Mouse (Mus musculus) hindbrain, embryonic 14.5 days (tissue): ENCODE results near the gene Osbpl9. TPM values are rescaled to one million over a fixed set of nuclear protein-coding genes. Genes with fewer than 3 reads are reported as not detected.
A peak's percentile ranks its signal among the peaks of the same experiment; 100 is the strongest.

ENCODE experiments used
- ATAC-seq: fragments of 200-750 bp; cut with Nextera tagmentation; 2 replicates; pipeline ENCODE4 v1.8.0; 2017; ENCODE audit warnings: moderate number of reproducible peaks, mild to moderate bottlenecking, moderate TSS enrichment, moderate library complexity; ENCODE audit not compliant: low FRiP score
- DNase-seq: peaks from one replicate; pipeline ENCODE4 v3.0.0-alpha.2; 2015; ENCODE audit warnings: low spot score
- H3K27ac ChIP-seq: fragments of 300-500 bp; sonication (generic); 2 replicates; pipeline ENCODE4 v1.5.1; 2014; ENCODE audit warnings: mild to moderate bottlenecking, moderate library complexity
- H3K27me3 ChIP-seq: fragments of 300-500 bp; sonication (generic); 2 replicates; pipeline ENCODE4 v1.6.1; 2014; ENCODE audit warnings: mild to moderate bottlenecking, low read length, mixed read lengths; ENCODE audit not compliant: control insufficient read depth, insufficient read depth
- H3K36me3 ChIP-seq: fragments of 300-500 bp; sonication (generic); replicated peaks from 2 replicates; pipeline ENCODE4 v1.6.1; 2014; ENCODE audit not compliant: control insufficient read depth, insufficient read depth
- H3K4me1 ChIP-seq: fragments of 300-500 bp; sonication (generic); replicated peaks from 2 replicates; pipeline ENCODE4 v1.6.1; 2014; ENCODE audit warnings: antibody characterized with exemption, low read length, mixed read lengths; ENCODE audit not compliant: control insufficient read depth, insufficient read depth
- H3K4me2 ChIP-seq: fragments of 300-500 bp; sonication (generic); replicated peaks from 2 replicates; pipeline ENCODE4 v1.6.1; 2014; ENCODE audit warnings: mild to moderate bottlenecking, moderate library complexity
- H3K4me3 ChIP-seq: fragments of 300-500 bp; sonication (generic); replicated peaks from 2 replicates; pipeline ENCODE4 v1.5.1; 2014; ENCODE audit warnings: mild to moderate bottlenecking, low read length
- H3K9ac ChIP-seq: fragments of 300-500 bp; sonication (generic); 2 replicates; pipeline ENCODE4 v1.6.1; 2014
- H3K9me3 ChIP-seq: fragments of 300-500 bp; sonication (generic); 2 replicates; pipeline ENCODE4 v1.6.1; 2016; ENCODE audit warnings: low read length; ENCODE audit not compliant: control insufficient read depth
- WGBS: fragments of 180-500 bp; shearing (Covaris S2); extraction: QIAGEN DNeasy Blood & Tissue Kit; methylation state at CpG from one replicate; pipeline ENCODE4 v1.1.7; 2014; 5-methylcytosine and 5-hydroxymethylcytosine counted together
- polyA plus RNA-seq: library from polyadenylated mRNA; unstranded; fragments of >200 nt; fragmentation: Nextera tagmentation; extraction: Ambion mirVana; gene quantifications from 2 replicates; pipeline ENCODE4 v1.2.1, GENCODE M21; 2014

Gene Osbpl9
- polyA plus RNA-seq, 1 experiment from 2014 or later, result 79.8 TPM

DNA sequence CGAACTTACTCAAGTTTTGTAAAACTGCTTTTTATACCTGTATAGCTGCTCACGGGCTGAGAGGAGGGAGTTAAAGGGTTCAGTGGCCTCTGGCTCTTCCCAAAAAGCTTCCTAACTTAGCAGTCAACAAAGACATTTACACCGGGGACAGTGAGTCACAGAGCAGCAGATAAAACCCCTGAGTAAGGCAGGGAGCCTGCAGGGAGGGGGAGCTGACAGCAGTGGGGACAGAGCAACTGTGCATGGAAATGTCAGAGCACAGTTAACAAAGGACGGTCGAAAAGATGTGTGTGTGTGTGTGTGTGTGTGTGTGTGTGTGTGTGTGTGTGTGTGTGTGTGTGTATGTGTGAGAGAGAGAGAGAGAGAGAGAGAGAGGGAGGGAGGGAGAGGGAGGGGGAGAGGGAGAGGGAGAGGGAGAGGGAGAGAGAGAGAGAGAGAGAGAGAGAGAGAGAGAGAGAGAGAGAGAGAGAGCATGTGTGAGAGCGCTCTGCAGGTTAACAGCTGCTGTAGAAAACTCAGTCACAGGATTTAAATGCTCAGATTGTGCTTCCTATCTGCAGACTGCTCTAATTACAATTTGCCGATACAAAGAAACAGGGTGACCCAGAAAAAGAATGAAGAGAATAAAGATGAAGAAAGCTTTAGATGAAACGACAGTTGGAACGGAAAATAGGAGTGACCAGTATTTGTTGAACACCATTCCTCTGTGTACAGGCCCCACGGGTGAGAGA is 75.1 kb downstream of the Osbpl9 start:
- H3K4me3 ChIP-seq, result no peak overlapping the region
- no peaks in the 10 kb centered on the region for H3K9me3 ChIP-seq
- 0 out of 2 replicates have a peak overlapping the region, but pooled peaks have one; percentile 26 for H3K27ac ChIP-seq
- no peaks in the 10 kb centered on the region; the same call in 1 of the 2 replicates for H3K4me1 ChIP-seq
- H3K9ac ChIP-seq, result no peak overlapping the region
- peaks cover 13% of the 10 kb centered on the region; the same call in 1 of the 2 replicates for H3K36me3 ChIP-seq
- H3K27me3 ChIP-seq, result no peaks in the 10 kb centered on the region
- no peak for ATAC-seq
- 48% methylated on average over 10 of the region's 10 CpGs for WGBS
- no peak overlapping the region for H3K4me2 ChIP-seq
- DNase-seq, result no peak

DNA sequence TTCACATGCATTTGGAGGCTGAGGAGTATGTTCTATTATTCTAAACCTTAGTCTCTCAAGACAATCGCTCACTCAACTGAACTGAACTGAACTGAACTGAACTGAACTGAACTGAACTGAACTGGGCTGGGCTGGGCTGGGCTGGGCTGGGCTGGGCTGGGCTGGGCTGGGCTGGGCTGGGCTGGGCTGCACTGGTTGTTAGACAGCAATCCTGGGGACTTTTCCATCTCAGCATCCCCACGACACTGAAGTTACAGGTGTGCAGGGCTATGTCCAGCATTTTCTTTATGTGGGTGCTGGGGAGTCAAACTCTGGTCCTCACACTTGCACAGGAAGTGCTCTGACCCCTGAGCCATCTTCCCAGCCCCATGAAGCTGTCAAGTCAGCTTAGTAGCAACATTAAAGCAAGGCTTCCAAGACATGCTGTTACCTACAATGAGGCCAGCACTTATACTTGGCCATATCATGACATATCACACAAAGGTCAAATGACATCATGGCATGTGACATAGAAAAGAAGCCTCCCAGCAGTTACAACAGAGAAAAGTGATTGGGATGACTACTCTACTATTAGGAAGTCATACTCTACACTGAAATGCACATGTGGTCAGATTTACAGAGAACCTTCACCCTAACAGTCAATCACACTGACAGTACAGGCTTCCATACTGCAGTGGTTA is 76.2 kb downstream of the Osbpl9 start:
- Histone ChIP-seq H3K27me3 (no peaks in the 10 kb centered on the region), H3K4me2 (no peak overlapping the region), H3K9ac (no peak overlapping the region), H3K4me3 (no peak overlapping the region), H3K27ac (no peak overlapping the region), H3K4me1 (no peaks in the 10 kb centered on the region; the same call in 1 of the 2 replicates), H3K36me3 (0 out of 2 replicates have a peak, but pooled peaks cover 7% of the 10 kb centered on the region), H3K9me3 (no peaks in the 10 kb centered on the region)
- no peak for DNase-seq
- ATAC-seq, result no peak
- WGBS, result 91% methylated on average over 2 of the region's 2 CpGs

DNA sequence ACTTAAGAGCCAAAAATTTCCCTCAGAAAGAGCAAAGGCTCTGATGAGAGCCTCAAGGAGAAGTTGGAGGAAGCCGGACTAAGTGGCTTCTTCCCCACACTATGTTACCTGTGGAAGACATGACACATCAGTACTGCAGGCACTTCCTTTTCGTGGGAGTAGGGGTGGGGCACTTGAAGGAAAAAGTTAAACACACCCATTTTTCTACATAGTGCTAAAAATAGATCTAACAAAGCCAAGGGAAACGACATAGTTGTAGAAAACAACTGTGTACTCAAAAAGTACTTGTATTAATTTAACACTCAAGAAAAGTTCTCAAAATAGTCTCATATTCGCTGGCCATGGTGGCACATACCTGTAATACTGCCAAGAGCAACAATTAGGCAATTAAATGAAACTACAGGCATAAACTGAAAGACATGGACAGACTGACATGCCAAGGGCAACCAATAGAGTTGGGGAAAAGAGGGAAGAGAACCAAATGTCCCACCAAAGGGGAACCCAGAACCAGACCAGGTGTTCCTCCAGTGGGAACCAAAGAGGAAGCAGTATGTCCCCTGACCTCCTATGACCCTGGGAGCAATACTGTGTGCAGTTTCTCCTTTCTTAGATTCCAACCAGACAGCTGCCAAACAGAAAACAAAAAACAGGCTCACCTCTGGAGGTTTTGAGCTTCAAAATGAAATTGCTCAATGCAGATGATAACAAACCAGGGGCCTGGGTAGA is 79.1 kb downstream of the Osbpl9 start:
- ATAC-seq, result no peak

DNA sequence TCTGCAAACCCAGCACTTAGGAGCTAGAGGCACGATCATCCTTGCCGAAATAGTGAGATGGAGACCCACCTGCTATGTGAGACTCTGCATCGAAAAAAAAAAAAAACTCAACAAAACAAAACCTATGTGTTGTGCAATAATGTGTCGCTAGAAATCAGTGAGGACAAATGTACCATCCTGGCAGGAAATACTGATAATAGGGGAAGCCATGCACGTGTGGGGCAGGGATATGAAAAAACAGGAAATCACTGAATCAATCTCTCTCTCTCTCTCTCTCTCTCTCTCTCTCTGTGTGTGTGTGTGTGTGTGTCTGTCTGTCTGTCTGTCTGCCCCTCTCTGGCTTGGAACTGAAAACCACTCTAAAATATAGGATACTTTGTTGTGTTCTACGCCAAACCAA is 81.3 kb downstream of the Osbpl9 start:
- H3K9ac ChIP-seq, result no peak overlapping the region
- no peak for DNase-seq
- 90% methylated on average over 6 of the region's 6 CpGs for WGBS
- H3K4me2 ChIP-seq, result no peak overlapping the region
- ATAC-seq, result no peak
- no peaks in the 10 kb centered on the region for H3K9me3 ChIP-seq
- no peaks in the 10 kb centered on the region for H3K36me3 ChIP-seq
- no peak overlapping the region for H3K27ac ChIP-seq
- H3K4me1 ChIP-seq, result peaks cover 16% of the 10 kb centered on the region
- H3K27me3 ChIP-seq, result no peaks in the 10 kb centered on the region
- H3K4me3 ChIP-seq, result no peak overlapping the region

More for the DNA sequence above, 79.1 kb downstream of the Osbpl9 start:
- Histone ChIP-seq H3K9ac (no peak overlapping the region), H3K27me3 (no peaks in the 10 kb centered on the region), H3K9me3 (no peaks in the 10 kb centered on the region), H3K27ac (no peak overlapping the region), H3K4me2 (no peak overlapping the region), H3K4me3 (no peak overlapping the region), H3K36me3 (no peaks in the 10 kb centered on the region), H3K4me1 (peaks cover 5% of the 10 kb centered on the region; the same call in 1 of the 2 replicates)
- 84% methylated on average over 4 of the region's 4 CpGs for WGBS
- no peak for DNase-seq

DNA sequence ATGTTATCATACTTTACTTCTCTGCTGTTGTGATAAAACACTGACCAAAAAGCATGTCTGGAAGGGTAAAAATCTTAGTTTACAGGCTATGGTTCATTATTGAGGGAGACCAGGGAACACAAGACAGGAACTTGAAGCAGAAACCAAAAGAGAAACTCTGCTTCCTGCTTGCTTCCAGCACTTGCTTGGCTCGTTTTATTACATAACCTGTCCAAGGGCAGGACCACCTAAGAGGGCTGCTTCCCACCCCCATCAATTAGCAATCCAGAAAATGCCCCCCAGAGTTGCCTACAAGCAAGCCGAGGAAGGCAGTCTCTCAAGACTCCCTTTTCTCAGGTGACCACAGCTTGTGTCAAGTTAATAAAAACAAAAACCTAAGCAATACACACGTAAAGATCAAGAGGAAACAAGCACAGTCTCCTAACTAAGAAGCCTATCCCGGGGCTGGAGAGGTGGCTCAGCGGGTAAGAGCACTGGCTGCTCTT is 82.4 kb downstream of the Osbpl9 start:
- H3K9ac ChIP-seq, result no peak overlapping the region
- no peak for DNase-seq
- no peaks in the 10 kb centered on the region for H3K36me3 ChIP-seq
- 86% methylated on average over 5 of the region's 5 CpGs for WGBS
- no peak overlapping the region for H3K4me3 ChIP-seq
- no peaks in the 10 kb centered on the region for H3K27me3 ChIP-seq
- no peak overlapping the region for H3K27ac ChIP-seq
- peaks cover 16% of the 10 kb centered on the region for H3K4me1 ChIP-seq
- H3K4me2 ChIP-seq, result no peak overlapping the region
- H3K9me3 ChIP-seq, result no peaks in the 10 kb centered on the region
- ATAC-seq, result no peak

DNA sequence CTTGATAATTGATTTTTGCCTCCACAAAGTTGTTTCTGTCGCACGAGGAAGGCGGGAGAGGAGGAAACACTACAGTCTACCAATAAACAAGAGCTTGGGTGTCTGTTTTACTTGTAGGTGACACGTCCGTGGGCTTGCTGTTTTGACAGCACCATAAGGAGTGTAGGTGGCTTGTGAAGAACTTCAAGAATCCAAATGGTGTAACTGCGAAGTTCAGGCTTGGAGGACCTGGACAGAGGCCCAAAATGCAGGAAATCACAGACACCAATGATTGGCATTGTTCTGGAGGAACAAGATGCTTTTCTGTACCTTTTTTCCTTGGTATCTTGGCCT is 83.8 kb downstream of the Osbpl9 start:
- ATAC-seq (0 out of 2 replicates have a peak, but pooled peaks have one; percentile 26), DNase-seq (no peak)
- Histone ChIP-seq H3K36me3 (no peaks in the 10 kb centered on the region), H3K27ac (peak overlapping the region; percentile 20; the same call in 1 of the 2 replicates), H3K27me3 (no peaks in the 10 kb centered on the region), H3K9me3 (no peaks in the 10 kb centered on the region), H3K4me1 (peaks cover 16% of the 10 kb centered on the region), H3K4me3 (peak overlapping the region; percentile 47), H3K9ac (peak overlapping the region; percentile 48), H3K4me2 (peak overlapping the region; percentile 52)
- 4% methylated on average over 6 of the region's 6 CpGs for WGBS

DNA sequence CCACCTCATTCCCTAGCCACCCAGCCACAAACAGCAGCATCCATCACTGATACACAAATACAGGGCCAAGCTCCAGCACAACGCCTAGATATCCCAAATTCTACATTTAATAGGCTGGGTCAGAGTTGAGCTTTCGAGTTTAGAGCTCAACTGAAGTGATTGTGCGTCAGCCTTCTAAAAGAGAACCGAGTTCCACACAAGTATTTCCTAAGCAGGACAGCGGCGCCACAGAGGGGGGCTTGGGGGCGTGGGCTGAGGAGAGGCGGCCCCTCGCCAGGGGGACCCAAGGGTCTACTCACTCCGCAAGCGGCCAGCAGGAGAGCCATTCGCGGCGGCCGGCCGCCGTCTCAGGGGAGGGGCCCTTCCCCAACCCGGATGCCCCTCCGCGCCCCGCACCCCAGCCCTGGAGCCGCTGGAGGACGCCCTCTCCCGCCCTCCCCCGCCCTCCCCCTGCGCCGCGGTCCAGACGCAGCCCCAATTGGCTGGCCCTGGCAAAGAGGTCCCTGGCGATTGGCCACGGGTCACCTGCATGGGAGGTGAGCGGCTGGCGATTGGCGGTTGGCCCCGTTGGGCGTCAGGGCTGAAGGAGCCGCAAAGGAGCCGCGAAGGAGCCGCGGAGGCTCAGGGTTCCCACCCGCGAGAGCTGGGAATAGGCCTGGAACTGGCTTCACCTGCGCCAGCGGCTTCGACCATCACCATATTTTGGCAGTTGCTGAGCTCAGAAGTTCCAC is 84.3 kb downstream of the Osbpl9 start:
- under 1% methylated on average over 37 of the region's 46 CpGs for WGBS

DNA sequence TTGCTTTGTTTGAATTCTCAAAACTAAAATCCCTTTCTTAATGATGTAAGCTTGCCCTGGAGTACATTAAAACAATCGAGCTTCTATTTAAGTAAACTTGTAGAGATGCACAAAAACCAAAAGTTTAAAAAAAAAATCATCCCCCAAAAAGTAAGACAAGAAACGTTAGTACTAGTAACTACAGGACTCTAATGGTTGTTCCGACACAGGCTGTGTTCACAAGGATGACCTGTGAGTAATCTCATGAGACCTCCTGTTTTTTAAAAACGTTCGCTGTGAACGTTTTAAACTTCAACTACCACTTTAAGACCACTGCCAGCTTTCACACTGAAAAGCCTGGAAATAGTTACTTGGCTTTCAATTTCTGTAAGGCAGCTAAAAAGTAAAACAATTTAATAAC is 85.1 kb downstream of the Osbpl9 start:
- Histone ChIP-seq H3K27me3 (no peaks in the 10 kb centered on the region), H3K4me3 (peak overlapping the region; percentile 47; the same call in 1 of the 2 replicates), H3K9ac (no peak overlapping the region), H3K27ac (no peak overlapping the region), H3K4me1 (peaks cover 16% of the 10 kb centered on the region), H3K4me2 (peak overlapping the region; percentile 52), H3K36me3 (no peaks in the 10 kb centered on the region), H3K9me3 (no peaks in the 10 kb centered on the region)
- DNase-seq (no peak), ATAC-seq (no peak)
- 56% methylated on average over 6 of the region's 6 CpGs for WGBS

More for the DNA sequence above, 84.3 kb downstream of the Osbpl9 start:
- peak overlapping the region; percentile 57 for H3K27ac ChIP-seq
- ATAC-seq (peak; percentile 97), DNase-seq (peak; percentile 79)
- H3K36me3 ChIP-seq, result no peaks in the 10 kb centered on the region
- H3K4me2 ChIP-seq, result peak overlapping the region; percentile 52
- peaks cover 16% of the 10 kb centered on the region for H3K4me1 ChIP-seq
- peak overlapping the region; percentile 47 for H3K4me3 ChIP-seq
- peak overlapping the region; percentile 48 for H3K9ac ChIP-seq
- H3K27me3 ChIP-seq, result no peaks in the 10 kb centered on the region
- H3K9me3 ChIP-seq, result no peaks in the 10 kb centered on the region
